Mouse (Mus musculus) granulocyte monocyte progenitor cell, adult 5-6 weeks (primary cell): ENCODE results near the gene Gm20737. TPM values are rescaled to one million over a fixed set of nuclear protein-coding genes. Genes with fewer than 3 reads are reported as not detected.
"Not testable (repeated sequence)": the region's sequence is repeated elsewhere in the genome, so short reads cannot be mapped to it uniquely, and the experiment has no call there.

Experiments used
- ATAC-seq: replicated peaks from 2 replicates; pipeline ENCODE4 v1.8.0; 2016; ENCODE audit warnings: mild to moderate bottlenecking, moderate TSS enrichment, inconsistent platforms; ENCODE audit not compliant: poor library complexity, severe bottlenecking
- total RNA-seq, 2 experiments: library from RNA; stranded (forward) in 1 of 2; stranded (reverse) in 1 of 2; fragments of 200-712, 200-1000 nt in 1 of 2; fragments of >200 nt in 1 of 2; fragmentation: Nextera tagmentation in 1 of 2; gene quantifications; 2 replicates each; pipeline ENCODE4 v1.2.3; 2014 to 2017

Gm20737 gene
- total RNA-seq (2014; fragmentation: Nextera tagmentation) = not detected in 2 replicates
- total RNA-seq (2017) = not detected in 2 replicates

GRCm38 (mm10) chrY:10535942-10536341 is at the start of gene Gm20737:
Gene Gm20737, minus strand, starts transcription at chrY:10536042.
- ATAC-seq = not testable (repeated sequence)

- not testable (repeated sequence) for ATAC-seq
Measured at GRCm38 (mm10) chrY:10553153-10553552, 17.3 kb upstream of the Gm20737 start, which contains the start of gene Gm21775. Gene Gm21775, plus strand, starts transcription at chrY:10553453.

Other genes with a start within 250 kb of the Gm20737 start
- gene Gm20834, start 211.5 kb downstream of the Gm20737 start, total RNA-seq (2014; fragmentation: Nextera tagmentation) = not detected in 2 replicates
- gene Gm20834, start 211.5 kb downstream of the Gm20737 start, total RNA-seq (2017) = not detected in 2 replicates
- not detected in 2 replicates for gene Gm28510, start 123.3 kb downstream of the Gm20737 start, total RNA-seq (2014; fragmentation: Nextera tagmentation)
- gene Gm28510, start 123.3 kb downstream of the Gm20737 start, total RNA-seq (2017) = not detected in 2 replicates
- not detected in 2 replicates for gene Gm21775, start 17.4 kb upstream of the Gm20737 start, total RNA-seq (2014; fragmentation: Nextera tagmentation)
- gene Gm21775, start 17.4 kb upstream of the Gm20737 start, total RNA-seq (2017) = not detected in 2 replicates
- not detected in 2 replicates for gene Gm21900, start 80.3 kb upstream of the Gm20737 start, total RNA-seq (2014; fragmentation: Nextera tagmentation)
- gene Gm21900, start 80.3 kb upstream of the Gm20737 start, total RNA-seq (2017) = not detected in 2 replicates
- gene Gm20777, start 216.4 kb upstream of the Gm20737 start, total RNA-seq (2014; fragmentation: Nextera tagmentation) = not detected in 2 replicates
- gene Gm20777, start 216.4 kb upstream of the Gm20737 start, total RNA-seq (2017) = not detected in 2 replicates